Mouse (Mus musculus) activated CD4-positive, CD25-positive, alpha-beta regulatory T cell (primary cell): Measurements from ENCODE around the gene Hnrnpc. TPM values are rescaled to one million over a fixed set of nuclear protein-coding genes. Genes with fewer than 3 reads are reported as not detected.

ENCODE experiments used
- polyA plus RNA-seq, 2 experiments: library from polyadenylated mRNA; unstranded; fragments of 100-300 nt; shearing (Covaris generic); gene quantifications; one replicate each; pipeline ENCODE4 v1.2.1; 2017

The Hnrnpc gene
- 100 to 1,000 TPM; 335 to 426 TPM for polyA plus RNA-seq

DNA sequence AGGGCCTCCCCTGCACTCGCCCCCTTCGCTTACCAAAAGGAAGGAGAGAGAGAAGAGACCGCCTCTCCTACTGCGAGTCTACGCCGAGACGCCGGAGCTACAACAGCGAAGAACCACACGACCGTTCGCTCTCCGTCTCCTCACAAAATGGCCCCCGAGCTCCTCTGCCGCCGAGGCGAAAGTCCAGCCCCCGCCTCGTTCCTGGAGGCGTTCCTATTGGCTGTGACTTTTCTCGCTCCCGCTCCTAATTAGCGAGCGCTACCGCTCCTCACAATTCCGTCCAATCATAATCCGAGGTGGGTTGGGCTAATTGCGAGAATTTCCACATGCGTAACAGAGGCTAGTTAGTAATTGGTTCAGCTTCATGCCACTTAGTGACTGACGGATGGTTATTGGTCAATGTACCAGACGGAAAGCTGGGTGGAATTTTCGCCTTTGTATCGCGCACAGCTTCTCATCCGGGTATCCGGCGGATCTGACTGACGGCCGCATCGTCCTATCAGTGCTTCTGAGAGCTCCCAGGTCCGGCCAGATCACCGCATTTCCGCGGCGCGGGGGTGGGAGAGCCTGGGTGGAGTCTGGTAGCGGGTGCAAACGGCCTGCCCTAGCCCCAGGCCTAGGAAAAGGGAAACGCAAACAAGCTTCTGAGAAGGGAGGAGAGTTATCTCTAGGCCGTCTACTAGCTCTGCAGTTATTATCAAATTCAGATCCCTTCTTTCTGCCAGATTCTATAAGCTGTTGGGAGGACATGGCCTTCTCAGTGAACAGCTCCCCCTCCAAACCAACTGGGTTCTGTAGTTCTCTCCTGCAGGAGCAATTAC lies at the start of gene Hnrnpc:
Gene Hnrnpc, minus strand, starts transcription at position 173 of the 821 bp plus-strand sequence.

DNA sequence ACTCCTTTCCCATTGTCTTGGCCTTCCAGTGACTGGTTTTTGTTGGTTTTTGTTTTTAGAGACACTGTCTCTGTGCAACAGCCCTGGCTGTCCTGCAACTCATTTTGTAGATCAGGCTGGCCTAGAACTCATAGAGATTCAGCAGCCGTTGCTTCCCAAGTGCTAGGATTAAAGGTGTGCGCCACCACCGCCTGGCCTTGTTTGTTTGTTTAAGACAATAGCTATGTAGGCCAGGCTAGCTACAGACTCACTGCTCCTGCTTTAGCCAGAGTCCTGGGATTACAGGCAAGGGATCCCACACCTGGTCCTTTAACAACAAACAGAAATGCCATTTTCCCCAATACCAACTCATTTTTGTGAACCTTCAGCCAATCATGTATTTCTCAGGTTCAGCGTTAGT lies 6.5 kb upstream of the Hnrnpc start, which contains the start of gene Rpgrip1:
Gene Rpgrip1, plus strand, starts transcription at position 359 of the 400 bp plus-strand sequence.

DNA sequence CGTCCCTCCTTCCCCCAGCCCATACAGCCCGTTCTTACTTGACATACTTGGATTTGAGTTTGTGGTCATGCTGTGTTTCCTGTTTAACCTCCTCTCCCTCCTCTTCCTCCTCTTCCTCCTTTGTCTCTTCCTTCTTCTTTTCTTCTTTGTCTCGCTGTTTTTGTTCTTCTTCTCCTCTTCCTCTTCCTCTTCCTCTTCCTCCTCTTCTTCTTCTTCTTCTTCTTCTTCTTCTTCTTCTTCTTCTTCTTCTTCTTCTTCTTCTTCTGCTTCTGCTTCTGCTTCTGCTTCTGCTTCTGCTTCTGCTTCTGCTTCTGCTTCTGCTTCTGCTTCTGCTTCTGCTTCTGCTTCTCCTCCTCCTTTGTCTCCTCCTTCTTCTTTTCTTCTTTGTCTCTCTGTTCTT lies 61.5 kb downstream of the Hnrnpc start, which contains the start of gene Olfr221:
Gene Olfr221, minus strand, starts transcription at position 101 of the 400 bp plus-strand sequence.

Other genes starting within 250 kb of the Hnrnpc start
- 10 to 100 TPM; 56.3 to 79.3 TPM for gene Mettl17, start 219.2 kb downstream of the Hnrnpc start, polyA plus RNA-seq
- gene Slc39a2, start 211.1 kb downstream of the Hnrnpc start, polyA plus RNA-seq = under 1 TPM; 0.23 to 0.50 TPM
- 10 to 100 TPM; 34.6 to 36.6 TPM for gene Ndrg2, start 189.9 kb downstream of the Hnrnpc start, polyA plus RNA-seq
- gene Tppp2, start 185.6 kb downstream of the Hnrnpc start, polyA plus RNA-seq = not detected
- not detected for gene Rnase13, start 181.3 kb downstream of the Hnrnpc start, polyA plus RNA-seq
- gene Arhgef40, start 119.3 kb downstream of the Hnrnpc start, polyA plus RNA-seq = 1 to 10 TPM in 1 of 2 experiments, under 1 TPM in 1; 0.58 to 2.6 TPM
- not detected for gene Tmem253, start 88.4 kb downstream of the Hnrnpc start, polyA plus RNA-seq
- 10 to 100 TPM; 12.7 to 20.2 TPM for gene Zfp219, start 83.3 kb downstream of the Hnrnpc start, polyA plus RNA-seq
- under 1 TPM in 1 of 2 experiments, not detected in 1; 0.36 TPM for gene Olfr221, start 61.6 kb downstream of the Hnrnpc start, polyA plus RNA-seq
- gene Rpgrip1, start 6.7 kb upstream of the Hnrnpc start, polyA plus RNA-seq = 1 to 10 TPM; 5.2 to 6.4 TPM
- 10 to 100 TPM; 20.2 to 21.9 TPM for gene Supt16, start 93.4 kb upstream of the Hnrnpc start, polyA plus RNA-seq
- 10 to 100 TPM; 30.5 to 32.9 TPM for gene Chd8, start 153.8 kb upstream of the Hnrnpc start, polyA plus RNA-seq
- 10 to 100 TPM; 84.0 to 88.3 TPM for gene Tox4, start 175.1 kb upstream of the Hnrnpc start, polyA plus RNA-seq
- 10 to 100 TPM; 15.0 to 22.1 TPM for gene Rab2b, start 175.5 kb upstream of the Hnrnpc start, polyA plus RNA-seq
- 10 to 100 TPM; 49.0 to 56.2 TPM for gene Mettl3, start 201.1 kb upstream of the Hnrnpc start, polyA plus RNA-seq
- 1 to 10 TPM; 2.1 to 4.3 TPM for gene Sall2, start 224.7 kb upstream of the Hnrnpc start, polyA plus RNA-seq